Mouse (Mus musculus) kidney, adult 2 months (tissue): ENCODE measurements around the gene Cryba1. TPM values are rescaled to one million over a fixed set of nuclear protein-coding genes. Genes with fewer than 3 reads are reported as not detected.

Experiments used
- DNase-seq: peaks from one replicate; pipeline ENCODE4 v3.0.0; 2021
- H3K27ac ChIP-seq: fragments of 200-500 bp; 2 replicates; pipeline ENCODE4 v1.5.1; 2012; ENCODE audit warnings: low read depth, low read length, control low read depth, inconsistent platforms; ENCODE audit not compliant: insufficient read depth
- H3K27me3 ChIP-seq: fragments of 200-500 bp; replicated peaks from 2 replicates; pipeline ENCODE4 v1.6.1; 2012; ENCODE audit warnings: mild to moderate bottlenecking, moderate library complexity, low read length, inconsistent platforms; ENCODE audit not compliant: control insufficient read depth, insufficient read depth
- H3K36me3 ChIP-seq: fragments of 200-500 bp; 2 replicates; pipeline ENCODE4 v1.6.1; 2012; ENCODE audit warnings: mild to moderate bottlenecking, moderate library complexity, low read length, inconsistent platforms; ENCODE audit not compliant: control insufficient read depth, insufficient read depth
- H3K4me1 ChIP-seq: fragments of 200-500 bp; 2 replicates; pipeline ENCODE4 v1.6.1; 2011; ENCODE audit warnings: low read length; ENCODE audit not compliant: control insufficient read depth, insufficient read depth
- H3K4me3 ChIP-seq: fragments of 200-500 bp; 2 replicates; pipeline ENCODE4 v1.5.1; 2011; ENCODE audit warnings: mild to moderate bottlenecking, low read depth, low read length, control low read depth; ENCODE audit not compliant: insufficient read depth
- CTCF ChIP-seq: fragments of 200-500 bp; conservative IDR thresholded peaks from 2 replicates; pipeline ENCODE4 v1.5.1; 2011; ENCODE audit warnings: low read depth, mild to moderate bottlenecking, control low read depth, low read length, moderate library complexity, mixed read lengths; ENCODE audit not compliant: insufficient read depth, insufficient read length
- POLR2A ChIP-seq: fragments of 200-500 bp; IDR thresholded peaks from one replicate; pipeline ENCODE4 v1.6.1; 2011; ENCODE audit warnings: low read depth, low read length, control low read depth
- WGBS: fragments of 180-500 bp; shearing (Covaris S2); methylation state at CpG from one replicate; pipeline ENCODE4 v1.1.7; 2018; 5-methylcytosine and 5-hydroxymethylcytosine counted together
- polyA plus RNA-seq: library from polyadenylated mRNA; depleted of rRNA; stranded (reverse); fragments of >200 nt; gene quantifications from 2 replicates; pipeline ENCODE4 v1.2.3, GENCODE M21; 2012; rRNA removed

The Cryba1 gene
- polyA plus RNA-seq, 1 experiment = not detected

- H3K27me3 ChIP-seq = no peaks in the 10 kb centered on the region
- peak; percentile 45 for DNase-seq
- H3K4me1 ChIP-seq = peaks cover 6% of the 10 kb centered on the region; the same call in 1 of the 2 replicates
- under 1% methylated on average over 30 of the region's 30 CpGs for WGBS
- H3K27ac ChIP-seq = peak overlapping the region; percentile 98
- H3K4me3 ChIP-seq = peak overlapping the region; percentile 94
- no peak for TF ChIP-seq CTCF
- no peak for TF ChIP-seq POLR2A
- no peaks in the 10 kb centered on the region for H3K36me3 ChIP-seq
Measured at GRCm38 (mm10) chr11:77686346-77686840, 38.7 kb downstream of the Cryba1 start.

GRCm38 (mm10) chr11:77685383-77686265, 39.5 kb downstream of the Cryba1 start, which contains the start of gene Nufip2:
Nufip2 (plus strand) TSS chr11:77686155.
- peak within 1 kb of the TSS; percentile 98 for H3K27ac ChIP-seq
- no peaks in the 10 kb centered on the region for H3K36me3 ChIP-seq
- peak; percentile 100 for DNase-seq
- peaks cover 6% of the 10 kb centered on the region; the same call in 1 of the 2 replicates for H3K4me1 ChIP-seq
- H3K4me3 ChIP-seq = peak within 1 kb of the TSS; percentile 94
- no peaks in the 10 kb centered on the region for H3K27me3 ChIP-seq
- WGBS = under 1% methylated on average over 38 of the region's 38 CpGs
- TF ChIP-seq POLR2A (peak; percentile 100), CTCF (0 out of 2 replicates have a peak, but pooled peaks have one; percentile 1)

GRCm38 (mm10) chr11:77684896-77685295, 40.2 kb downstream of the Cryba1 start:
- Histone ChIP-seq H3K4me3 (no peak overlapping the region), H3K36me3 (no peaks in the 10 kb centered on the region), H3K27me3 (no peaks in the 10 kb centered on the region), H3K27ac (no peak overlapping the region), H3K4me1 (peaks cover 6% of the 10 kb centered on the region; the same call in 1 of the 2 replicates)
- DNase-seq = no peak
- 57% methylated on average over 2 of the region's 2 CpGs for WGBS
- TF ChIP-seq POLR2A = no peak
- TF ChIP-seq CTCF = no peak

- no peak for TF ChIP-seq POLR2A
- no peak for TF ChIP-seq CTCF
- H3K36me3 ChIP-seq = no peaks in the 10 kb centered on the region
- H3K4me3 ChIP-seq = no peak overlapping the region
Measured at GRCm38 (mm10) chr11:77680018-77680417, 45.1 kb downstream of the Cryba1 start.

GRCm38 (mm10) chr11:77673428-77673991, 51.6 kb downstream of the Cryba1 start:
- no peaks in the 10 kb centered on the region for H3K4me1 ChIP-seq
- TF ChIP-seq CTCF (peak; percentile 25; the same call in 1 of the 2 replicates), POLR2A (no peak)
- DNase-seq = no peak
- no peaks in the 10 kb centered on the region for H3K27me3 ChIP-seq
- H3K4me3 ChIP-seq = no peak overlapping the region
- WGBS = 77% methylated on average over 4 of the region's 4 CpGs
- H3K36me3 ChIP-seq = no peaks in the 10 kb centered on the region
- H3K27ac ChIP-seq = no peak overlapping the region

More at GRCm38 (mm10) chr11:77680018-77680417, 45.1 kb downstream of the Cryba1 start:
- Histone ChIP-seq H3K4me1 (no peaks in the 10 kb centered on the region), H3K27ac (no peak overlapping the region), H3K27me3 (no peaks in the 10 kb centered on the region)
- no peak for DNase-seq
- WGBS = 57% methylated on average over 2 of the region's 2 CpGs

GRCm38 (mm10) chr11:77672746-77673145, 52.3 kb downstream of the Cryba1 start:
- TF ChIP-seq CTCF = no peak
- no peak for TF ChIP-seq POLR2A
- no peaks in the 10 kb centered on the region for H3K27me3 ChIP-seq
- WGBS = 93% methylated on average over 2 of the region's 2 CpGs
- H3K4me1 ChIP-seq = no peaks in the 10 kb centered on the region
- no peak overlapping the region for H3K27ac ChIP-seq
- no peaks in the 10 kb centered on the region for H3K36me3 ChIP-seq
- DNase-seq = no peak
- no peak overlapping the region for H3K4me3 ChIP-seq

Other genes starting within 250 kb of the Cryba1 start
- gene Ankrd13b, start 235.6 kb downstream of the Cryba1 start, polyA plus RNA-seq = 22.3 and 31.4 TPM in 2 replicates
- gene Git1, start 231.7 kb downstream of the Cryba1 start, polyA plus RNA-seq = 53.2 and 58.5 TPM in 2 replicates
- gene Abhd15, start 210.2 kb downstream of the Cryba1 start, polyA plus RNA-seq = 2.7 and 3.2 TPM in 2 replicates
- gene Trp53i13, start 209.3 kb downstream of the Cryba1 start, polyA plus RNA-seq = 19.4 and 24.4 TPM in 2 replicates
- gene Gm10392, start 206.1 kb downstream of the Cryba1 start, polyA plus RNA-seq = not detected in 2 replicates
- gene Taok1, start 117.5 kb downstream of the Cryba1 start, polyA plus RNA-seq = 4.7 and 6.9 TPM in 2 replicates
- 10.8 and 13.5 TPM in 2 replicates for gene Nufip2, start 39.1 kb downstream of the Cryba1 start, polyA plus RNA-seq
- 92.0 and 93.1 TPM in 2 replicates for gene Myo18a, start 38.0 kb upstream of the Cryba1 start, polyA plus RNA-seq
- gene Gm10277, start 62.5 kb upstream of the Cryba1 start, polyA plus RNA-seq = 0.04 TPM in 1 of 2 replicates, not detected in the other
- 239 and 257 TPM in 2 replicates for gene Pipox, start 168.8 kb upstream of the Cryba1 start, polyA plus RNA-seq
- 0.12 and 0.27 TPM in 2 replicates for gene Sez6, start 205.5 kb upstream of the Cryba1 start, polyA plus RNA-seq